Mouse (Mus musculus) Muller cell, postnatal 12 days (primary cell): ENCODE data around the gene Slc18a2.
A peak's percentile ranks its signal among the peaks of the same experiment; 100 is the strongest.

Experiments
- DNase-seq: peaks from one replicate; pipeline ENCODE4 v3.0.0-alpha.2; 2015; ENCODE audit errors: inconsistent ontology term

Gene Slc18a2

GRCm38 (mm10) chr19:59260718-59261442 is at the start of gene Slc18a2:
Gene Slc18a2, plus strand, starts transcription at chr19:59260896.
- DNase-seq, result no peak

- no peak for DNase-seq
Measured at GRCm38 (mm10) chr19:59216891-59217290, 43.8 kb upstream of the Slc18a2 start.

- no peak for DNase-seq
Measured at GRCm38 (mm10) chr19:59218991-59219390, 41.7 kb upstream of the Slc18a2 start, which contains the start of gene Kcnk18. Gene Kcnk18, plus strand, starts transcription at chr19:59219214.

- peak; percentile 22 for DNase-seq
Measured at GRCm38 (mm10) chr19:59221131-59221530, 39.6 kb upstream of the Slc18a2 start.

GRCm38 (mm10) chr19:59228376-59228775 is 32.3 kb upstream of the Slc18a2 start:
- no peak for DNase-seq

GRCm38 (mm10) chr19:59232786-59233185 is 27.9 kb upstream of the Slc18a2 start:
- no peak for DNase-seq

- no peak for DNase-seq
Measured at GRCm38 (mm10) chr19:59235001-59235400, 25.7 kb upstream of the Slc18a2 start.

GRCm38 (mm10) chr19:59236046-59236445 is 24.6 kb upstream of the Slc18a2 start:
- no peak for DNase-seq

- DNase-seq, result no peak
Measured at GRCm38 (mm10) chr19:59238630-59239029, 22.1 kb upstream of the Slc18a2 start.

- DNase-seq, result peak; percentile 72
Measured at GRCm38 (mm10) chr19:59239124-59239817, 21.4 kb upstream of the Slc18a2 start.

- no peak for DNase-seq
Measured at GRCm38 (mm10) chr19:59241987-59242386, 18.7 kb upstream of the Slc18a2 start.

GRCm38 (mm10) chr19:59243057-59243456 is 17.6 kb upstream of the Slc18a2 start:
- DNase-seq, result no peak

GRCm38 (mm10) chr19:59248144-59248543 is 12.6 kb upstream of the Slc18a2 start:
- peak; percentile 30 for DNase-seq

- no peak for DNase-seq
Measured at GRCm38 (mm10) chr19:59248553-59249286, 12.0 kb upstream of the Slc18a2 start.

- no peak for DNase-seq
Measured at GRCm38 (mm10) chr19:59252651-59253050, 8.0 kb upstream of the Slc18a2 start.

- no peak for DNase-seq
Measured at GRCm38 (mm10) chr19:59259633-59260032, 1.1 kb upstream of the Slc18a2 start.

GRCm38 (mm10) chr19:59261604-59262003 is 908 bp downstream of the Slc18a2 start:
- no peak for DNase-seq

GRCm38 (mm10) chr19:59263171-59263570 is 2.5 kb downstream of the Slc18a2 start:
- no peak for DNase-seq

GRCm38 (mm10) chr19:59264838-59265532 is 4.3 kb downstream of the Slc18a2 start:
- no peak for DNase-seq

GRCm38 (mm10) chr19:59265907-59266306 is 5.2 kb downstream of the Slc18a2 start:
- no peak for DNase-seq

GRCm38 (mm10) chr19:59267417-59267963 is 6.8 kb downstream of the Slc18a2 start:
- DNase-seq, result no peak
